Mouse (Mus musculus): ENCODE measurements around the gene Cog1. TPM values are rescaled to one million over a fixed set of nuclear protein-coding genes. Genes with fewer than 3 reads are reported as not detected.

Gene Cog1
- 41.3 TPM for polyA plus RNA-seq (2015; fragmentation: Illumina TruSeq; extraction: RNeasy Lipid Tissue Mini Kit (QIAGEN cat#74804); ENCODE audit: low read depth, low replicate concordance)

GRCm38 (mm10) chr11:113648690-113649352 is at the start of gene Cog1:
Gene Cog1, plus strand, starts transcription at chr11:113649169.

GRCm38 (mm10) chr11:113618672-113619419 is 30.1 kb upstream of the Cog1 start, which contains the start of gene Sstr2:
Gene Sstr2, plus strand, starts transcription at chr11:113619342.

GRCm38 (mm10) chr11:113649353-113650210 is 613 bp downstream of the Cog1 start, which contains the start of gene Slc39a11:
Gene Slc39a11, minus strand, starts transcription at chr11:113650079.

GRCm38 (mm10) chr11:113683957-113684706 is 35.2 kb downstream of the Cog1 start, which contains the start of the genes Fam104a and D11Wsu47e:
Gene Fam104a, minus strand, starts transcription at chr11:113684155.
Gene D11Wsu47e, plus strand, starts transcription at chr11:113684412.

GRCm38 (mm10) chr11:113709731-113710256 is 60.8 kb downstream of the Cog1 start, which contains the start of gene Cpsf4l:
Gene Cpsf4l, minus strand, starts transcription at chr11:113710017.

Other genes starting within 250 kb of the Cog1 start
- gene Sstr2, start 29.8 kb upstream of the Cog1 start, polyA plus RNA-seq (2015; fragmentation: Illumina TruSeq; extraction: RNeasy Lipid Tissue Mini Kit (QIAGEN cat#74804); ENCODE audit: low read depth, low replicate concordance), result 20.6 TPM
- gene Slc39a11, start 910 bp downstream of the Cog1 start, polyA plus RNA-seq (2015; fragmentation: Illumina TruSeq; extraction: RNeasy Lipid Tissue Mini Kit (QIAGEN cat#74804); ENCODE audit: low read depth, low replicate concordance), result 14.7 TPM
- 34.3 TPM for gene Fam104a, start 35.0 kb downstream of the Cog1 start, polyA plus RNA-seq (2015; fragmentation: Illumina TruSeq; extraction: RNeasy Lipid Tissue Mini Kit (QIAGEN cat#74804); ENCODE audit: low read depth, low replicate concordance)
- gene D11Wsu47e, start 35.2 kb downstream of the Cog1 start, polyA plus RNA-seq (2015; fragmentation: Illumina TruSeq; extraction: RNeasy Lipid Tissue Mini Kit (QIAGEN cat#74804); ENCODE audit: low read depth, low replicate concordance), result 10.4 TPM
- gene Cpsf4l, start 60.8 kb downstream of the Cog1 start, polyA plus RNA-seq (2015; fragmentation: Illumina TruSeq; extraction: RNeasy Lipid Tissue Mini Kit (QIAGEN cat#74804); ENCODE audit: low read depth, low replicate concordance), result not detected
- gene Cdc42ep4, start 102.7 kb downstream of the Cog1 start, polyA plus RNA-seq (2015; fragmentation: Illumina TruSeq; extraction: RNeasy Lipid Tissue Mini Kit (QIAGEN cat#74804); ENCODE audit: low read depth, low replicate concordance), result 25.2 TPM

All from brain, adult 10 weeks (tissue).